Mouse (Mus musculus) bone marrow macrophage, adult 2 months (primary cell): Measurements from ENCODE around the gene Map7.

Source experiments
- CTCF ChIP-seq: IDR thresholded peaks from 2 replicates; pipeline ENCODE4 v1.5.1; 2012; ENCODE audit warnings: low read depth, mild to moderate bottlenecking, low read length, moderate library complexity
- POLR2A ChIP-seq: IDR thresholded peaks from 2 replicates; pipeline ENCODE4 v1.6.1; 2012; ENCODE audit warnings: mild to moderate bottlenecking, low read depth, low read length, borderline replicate concordance

GRCm38 (mm10) chr10:20274022-20274421 is 125.8 kb downstream of the Map7 start:
- TF ChIP-seq CTCF (no peak), POLR2A (no peak)
